Mouse (Mus musculus) inflammation-experienced regulatory T-cells (primary cell): Measurements from ENCODE around the gene Cuta. TPM values are rescaled to one million over a fixed set of nuclear protein-coding genes. Genes with fewer than 3 reads are reported as not detected.

Experiments used
- polyA plus RNA-seq, 2 experiments: library from polyadenylated mRNA; unstranded; fragments of 100-300 nt; shearing (Covaris generic); gene quantifications; one replicate each; pipeline ENCODE4 v1.2.1; 2017

Gene Cuta
- 100 to 1,000 TPM; 158 to 176 TPM for polyA plus RNA-seq

GRCm38 (mm10) chr17:26939178-26939972, at the start of gene Cuta:
Gene Cuta (minus strand): TSS chr17:26939569.

DNA sequence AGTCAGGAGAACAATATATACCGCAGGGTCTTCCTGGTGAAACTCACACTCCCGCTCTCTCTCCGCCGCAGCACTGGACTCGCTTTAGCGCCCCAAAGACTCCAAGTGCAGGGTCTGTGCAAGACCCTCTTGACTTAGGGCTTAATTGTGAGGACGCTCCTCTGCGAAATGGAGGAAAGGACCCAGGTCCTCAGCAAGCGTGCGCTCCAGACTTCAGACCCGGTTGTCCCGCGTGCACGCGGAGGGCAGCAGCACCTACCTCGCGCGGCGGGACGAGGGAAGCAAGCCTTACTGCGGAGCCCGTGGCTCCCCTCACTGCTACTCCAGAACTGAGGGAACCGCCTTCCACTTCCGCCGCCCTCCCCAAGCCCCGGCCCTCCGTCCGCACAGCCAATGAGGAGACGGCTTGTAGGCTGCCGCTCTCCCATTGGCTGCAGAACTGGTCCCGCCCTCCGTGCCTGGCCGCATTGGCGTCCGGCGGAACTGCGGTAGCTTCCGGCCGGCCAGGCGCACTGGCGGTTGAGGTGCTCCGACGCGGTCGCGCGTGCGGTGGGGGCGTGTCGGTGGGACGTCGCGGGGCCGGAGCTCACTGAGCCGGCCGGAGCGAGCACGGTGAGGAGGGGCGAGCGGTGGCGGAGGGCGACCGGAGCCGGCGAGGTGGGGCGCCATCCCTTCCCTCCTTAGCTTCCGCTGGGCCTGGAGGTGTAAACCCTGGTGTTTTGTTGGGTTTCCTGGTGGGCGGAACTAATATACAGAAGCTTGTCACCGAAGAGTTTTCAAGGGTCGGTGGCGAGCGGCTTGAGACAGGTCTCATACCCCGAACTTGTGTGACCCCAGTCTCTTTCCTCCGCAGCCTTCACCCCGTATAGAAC, 33.6 kb upstream of the Cuta start, which contains the start of gene Zbtb9:
TSS of gene Zbtb9 (plus strand) at position 465 of the 872 bp plus-strand sequence.

DNA sequence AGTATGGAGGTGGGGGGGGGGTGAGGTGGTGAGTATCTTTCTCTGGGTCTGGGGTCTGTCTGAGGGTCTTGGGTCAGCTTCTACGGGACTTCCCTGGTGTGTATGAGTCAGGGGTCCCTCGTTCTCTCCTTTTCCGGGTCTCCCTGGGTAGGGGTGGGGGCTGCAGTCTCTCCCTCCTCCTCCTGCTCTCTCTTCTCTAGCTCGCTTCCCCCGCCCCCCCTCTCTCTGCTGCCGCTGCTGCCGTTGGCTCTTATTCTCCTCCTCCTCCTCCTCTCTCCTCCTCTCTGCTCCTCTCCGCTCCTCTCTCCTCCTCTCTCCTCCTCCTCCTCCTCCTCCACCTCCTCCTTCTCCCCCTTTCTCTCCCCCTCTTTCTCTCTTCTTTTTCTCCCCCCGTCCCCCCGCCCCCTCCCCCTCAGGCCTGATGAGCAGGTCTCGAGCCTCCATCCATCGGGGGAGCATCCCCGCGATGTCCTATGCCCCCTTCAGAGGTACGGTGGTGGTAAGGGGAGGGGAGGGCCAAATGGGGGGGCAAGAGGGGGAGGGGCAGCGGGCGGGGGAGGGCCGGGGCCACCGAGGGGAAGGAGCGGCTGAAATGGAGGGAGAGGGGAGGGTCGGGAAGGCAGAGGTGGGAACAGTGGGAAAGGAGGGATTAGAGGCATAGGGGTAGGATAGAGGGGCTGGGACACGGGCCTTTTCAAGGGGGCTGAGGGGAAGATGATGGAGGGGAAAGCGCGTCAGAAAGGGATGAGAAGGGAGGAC, 1.8 kb upstream of the Cuta start, which contains the start of gene Syngap1:
TSS of gene Syngap1 (plus strand) at position 223 of the 759 bp plus-strand sequence.

DNA sequence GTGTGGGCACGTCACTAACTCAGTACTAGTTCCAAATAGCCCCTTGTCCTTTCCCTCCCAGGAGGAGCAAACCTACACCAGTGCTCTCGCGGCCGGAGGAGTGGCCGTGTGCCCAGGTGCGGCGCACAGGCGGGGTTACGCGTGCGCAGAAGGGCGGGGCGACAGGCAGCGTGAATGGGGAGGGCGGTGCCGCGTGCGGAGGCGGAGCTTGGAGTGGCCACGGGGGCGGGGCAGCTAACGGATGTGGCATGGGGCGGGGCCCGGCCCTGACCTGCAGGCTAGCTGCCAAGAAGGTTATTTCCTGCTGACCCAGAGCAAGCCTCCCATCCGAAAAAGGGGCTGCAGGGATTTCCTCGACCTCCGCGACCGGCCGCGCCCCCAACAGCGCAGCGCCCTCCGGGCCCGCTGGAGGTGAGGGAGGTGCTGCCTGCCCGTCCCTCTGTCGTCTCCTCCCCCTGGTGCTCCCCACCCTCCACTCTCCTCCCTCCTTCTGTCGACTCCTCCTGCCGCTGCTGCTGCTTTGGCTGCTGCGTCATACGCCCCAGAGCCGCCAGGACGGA, 6.5 kb downstream of the Cuta start, which contains the start of gene Phf1:
TSS of gene Phf1 (plus strand) at position 214 of the 560 bp plus-strand sequence.

DNA sequence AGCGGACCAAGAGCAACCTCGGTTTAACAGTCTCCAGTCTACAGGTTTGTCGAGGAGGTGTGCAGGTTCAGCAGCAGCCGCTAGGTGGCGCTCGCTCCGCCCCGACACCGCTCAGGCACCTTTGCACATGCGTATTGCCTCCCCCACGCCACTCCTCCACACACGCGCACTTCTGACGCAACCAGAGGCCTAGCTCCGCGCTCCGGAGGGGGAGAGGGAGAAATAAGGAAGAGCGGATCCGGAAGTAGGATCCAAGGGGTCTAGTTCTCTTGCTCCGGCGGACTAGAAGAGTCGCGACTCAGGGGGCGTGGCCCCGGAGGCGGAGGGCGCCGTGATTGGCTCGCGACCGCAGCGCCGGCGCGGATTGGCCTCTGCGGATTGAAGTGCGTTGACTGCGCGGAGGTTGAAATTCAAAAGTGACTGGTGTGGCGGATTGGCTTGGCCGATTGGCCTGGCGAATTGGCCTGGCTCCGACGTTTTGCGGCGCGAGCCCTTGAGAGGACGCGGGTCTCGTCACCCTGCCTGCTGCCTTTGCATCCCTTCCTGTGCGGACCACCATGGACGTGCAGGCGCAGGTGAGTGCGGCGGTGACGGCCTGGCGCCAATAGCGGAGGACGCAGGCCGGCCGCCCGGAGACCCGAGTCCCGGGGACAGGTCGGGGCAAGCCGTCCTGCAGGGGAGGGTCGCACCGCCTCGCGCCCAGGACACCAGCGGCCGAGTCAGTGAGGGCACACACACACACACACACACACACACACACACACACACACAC, 22.5 kb downstream of the Cuta start, which contains the start of gene Kifc5b:
TSS of gene Kifc5b (plus strand) at position 381 of the 772 bp plus-strand sequence.

Other genes starting within 250 kb of the Cuta start
- 10 to 100 TPM; 48.9 to 66.5 TPM for gene Crebrf, start 223.9 kb downstream of the Cuta start, polyA plus RNA-seq
- 10 to 100 TPM; 27.7 to 36.1 TPM for gene Bnip1, start 158.5 kb downstream of the Cuta start, polyA plus RNA-seq
- under 1 TPM in 1 of 2 experiments, not detected in 1; 0.43 TPM for gene Nkx2-5, start 94.6 kb downstream of the Cuta start, polyA plus RNA-seq
- 1 to 10 TPM; 2.8 to 3.2 TPM for gene Kifc5b, start 22.5 kb downstream of the Cuta start, polyA plus RNA-seq
- 100 to 1,000 TPM; 126 to 166 TPM for gene Phf1, start 6.5 kb downstream of the Cuta start, polyA plus RNA-seq
- 1 to 10 TPM in 1 of 2 experiments, under 1 TPM in 1; 0.10 to 2.4 TPM for gene Syngap1, start 1.7 kb upstream of the Cuta start, polyA plus RNA-seq
- 10 to 100 TPM; 30.0 to 37.9 TPM for gene Zbtb9, start 33.6 kb upstream of the Cuta start, polyA plus RNA-seq
- 1 to 10 TPM in 1 of 2 experiments, under 1 TPM in 1; 0.51 to 2.0 TPM for gene Bak1, start 89.4 kb upstream of the Cuta start, polyA plus RNA-seq
- 10 to 100 TPM; 16.5 to 26.6 TPM for gene Itpr3, start 117.7 kb upstream of the Cuta start, polyA plus RNA-seq
- 10 to 100 TPM; 87.5 to 96.4 TPM for gene Uqcc2, start 194.3 kb upstream of the Cuta start, polyA plus RNA-seq
- gene Ip6k3, start 228.2 kb upstream of the Cuta start, polyA plus RNA-seq = under 1 TPM; 0.06 to 0.36 TPM